Mouse (Mus musculus) bone marrow macrophage, adult 2 months (primary cell): ENCODE data around the gene Smim13.

Experiments used
- CTCF ChIP-seq: IDR thresholded peaks from 2 replicates; pipeline ENCODE4 v1.5.1; 2012; ENCODE audit warnings: low read depth, mild to moderate bottlenecking, low read length, moderate library complexity
- POLR2A ChIP-seq: IDR thresholded peaks from 2 replicates; pipeline ENCODE4 v1.6.1; 2012; ENCODE audit warnings: mild to moderate bottlenecking, low read depth, low read length, borderline replicate concordance

GRCm38 (mm10) chr13:41235181-41235580 lies 14.5 kb upstream of the Smim13 start:
- no peak for TF ChIP-seq CTCF
- no peak for TF ChIP-seq POLR2A
